Mouse (Mus musculus): ENCODE data around the gene Apoe.

The Apoe gene

GRCm38 (mm10) chr7:19716822-19717221 is 17.8 kb upstream of the Apoe start:
- in situ Hi-C loops (cut with MseI, MboI): no loop called here

- in situ Hi-C loops (cut with MseI, MboI): no loop called here
Observed at GRCm38 (mm10) chr7:19716055-19716682, 17.2 kb upstream of the Apoe start.

- in situ Hi-C loops (cut with MseI, MboI): no loop called here
Observed at GRCm38 (mm10) chr7:19715239-19716054, 16.5 kb upstream of the Apoe start, which contains the start of gene Tomm40. TSS of gene Tomm40 (minus strand) at chr7:19715438.

- in situ Hi-C loops (cut with MseI, MboI): no loop called here
Observed at GRCm38 (mm10) chr7:19714836-19715235, 15.8 kb upstream of the Apoe start.

- in situ Hi-C loops (cut with MseI, MboI): no loop called here
Observed at GRCm38 (mm10) chr7:19713598-19713997, 14.6 kb upstream of the Apoe start.

- in situ Hi-C loops (cut with MseI, MboI): no loop called here
Observed at GRCm38 (mm10) chr7:19713196-19713595, 14.2 kb upstream of the Apoe start.

- in situ Hi-C loops (cut with MseI, MboI): no loop called here
Observed at GRCm38 (mm10) chr7:19712414-19712813, 13.4 kb upstream of the Apoe start.

- in situ Hi-C loops (cut with MseI, MboI): no loop called here
Observed at GRCm38 (mm10) chr7:19710650-19711049, 11.7 kb upstream of the Apoe start.

- in situ Hi-C loops (cut with MseI, MboI): no loop called here
Observed at GRCm38 (mm10) chr7:19705271-19705670, 6.3 kb upstream of the Apoe start.

- in situ Hi-C loops (cut with MseI, MboI): loop anchor here in 1 of 2 experiments (5.0 kb wide), 1 partner anchor 37 kb away; the partner anchor contains the start of gene Clptm1
Observed at GRCm38 (mm10) chr7:19704475-19704874, 5.5 kb upstream of the Apoe start.

GRCm38 (mm10) chr7:19702859-19703555 is 4.0 kb upstream of the Apoe start:
- in situ Hi-C loops (cut with MseI, MboI): loop anchor here in 1 of 2 experiments (5.0 kb wide), 1 partner anchor 36 kb away; the partner anchor contains the start of gene Clptm1

GRCm38 (mm10) chr7:19701069-19701761 is 2.2 kb upstream of the Apoe start:
- in situ Hi-C loops (cut with MseI, MboI): loop anchor here in 1 of 2 experiments (5.0 kb wide), 1 partner anchor 34 kb away; the partner anchor contains the start of gene Clptm1

- in situ Hi-C loops (cut with MseI, MboI): loop anchor here in 1 of 2 experiments (5.0 kb wide), 1 partner anchor 33 kb away; the partner anchor contains the start of gene Clptm1
Observed at GRCm38 (mm10) chr7:19700299-19701068, 1.5 kb upstream of the Apoe start.

- in situ Hi-C loops (cut with MseI, MboI): loop anchor here in 1 of 2 experiments (5.0 kb wide), 1 partner anchor 32 kb away; the partner anchor contains the start of gene Clptm1
Observed at GRCm38 (mm10) chr7:19699827-19700148, 800 bp upstream of the Apoe start.

- in situ Hi-C loops (cut with MseI, MboI): no loop called here
Observed at GRCm38 (mm10) chr7:19697949-19698906, 760 bp downstream of the Apoe start.

- in situ Hi-C loops (cut with MseI, MboI): no loop called here
Observed at GRCm38 (mm10) chr7:19696336-19696873, 2.6 kb downstream of the Apoe start.

GRCm38 (mm10) chr7:19695881-19696280 is 3.1 kb downstream of the Apoe start:
- in situ Hi-C loops (cut with MseI, MboI): no loop called here

GRCm38 (mm10) chr7:19695213-19695594 is 3.8 kb downstream of the Apoe start:
- in situ Hi-C loops (cut with MseI, MboI): no loop called here
